Mouse (Mus musculus) adrenal gland, adult 8-10 months (tissue): ENCODE measurements around the gene Adra2a. TPM values are rescaled to one million over a fixed set of nuclear protein-coding genes. Genes with fewer than 3 reads are reported as not detected.

Experiments used
- DNase-seq: peaks from one replicate; pipeline ENCODE4 v3.0.0; 2022
- total RNA-seq, 4 experiments: library from RNA; stranded (reverse); gene quantifications; 2 replicates each; pipeline ENCODE4 v1.2.4; 2022

Gene Adra2a
- total RNA-seq, 4 experiments from 2014 or later: 0.25 to 0.56 (median 0.38) TPM

DNA sequence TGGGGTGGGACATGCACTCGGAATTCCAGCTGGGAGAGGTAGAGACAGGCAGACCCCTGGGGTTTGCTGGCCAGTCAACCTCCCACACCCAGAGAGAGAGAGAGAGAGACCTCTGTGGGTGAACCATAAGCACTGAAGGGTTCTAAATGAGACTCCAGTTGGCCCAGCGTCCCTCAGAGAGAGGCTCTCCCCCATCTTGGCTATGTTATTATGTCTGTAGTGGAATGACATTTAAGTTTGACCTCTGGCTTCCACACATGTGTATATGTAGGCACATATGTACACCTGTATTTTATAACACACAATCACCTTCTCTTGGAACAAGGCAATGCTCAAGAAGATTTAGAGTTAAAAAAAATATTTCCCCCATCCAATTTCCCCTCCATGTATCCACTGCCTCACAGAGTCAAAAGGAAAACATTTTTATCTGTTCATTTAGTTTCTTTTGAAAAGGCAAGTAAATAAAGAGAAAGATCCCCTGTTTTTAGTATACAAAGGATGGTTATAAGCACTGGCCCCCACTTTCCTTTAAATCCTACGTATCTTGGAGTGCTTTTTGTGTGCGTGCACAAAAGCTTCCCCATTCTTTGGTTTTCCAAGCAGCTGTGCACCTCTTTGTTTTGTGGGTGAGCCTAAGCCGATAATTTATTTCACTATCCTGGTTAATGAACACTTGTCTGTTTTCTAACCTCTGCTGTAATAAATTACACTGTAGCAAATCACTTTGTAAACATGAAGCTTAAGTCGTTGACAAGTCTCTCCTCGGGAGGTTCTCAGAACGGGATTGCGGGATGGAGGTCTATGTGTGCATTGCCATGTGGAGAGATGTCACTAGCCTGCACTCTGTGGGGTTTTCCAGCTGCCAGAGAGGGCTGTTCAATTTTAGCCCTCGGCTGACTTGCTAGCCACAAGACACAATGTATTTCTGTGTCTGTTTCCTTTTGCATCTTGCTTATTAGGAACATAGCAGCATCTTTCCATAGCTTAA is 32.7 kb downstream of the Adra2a start:
- DNase-seq: no peak

DNA sequence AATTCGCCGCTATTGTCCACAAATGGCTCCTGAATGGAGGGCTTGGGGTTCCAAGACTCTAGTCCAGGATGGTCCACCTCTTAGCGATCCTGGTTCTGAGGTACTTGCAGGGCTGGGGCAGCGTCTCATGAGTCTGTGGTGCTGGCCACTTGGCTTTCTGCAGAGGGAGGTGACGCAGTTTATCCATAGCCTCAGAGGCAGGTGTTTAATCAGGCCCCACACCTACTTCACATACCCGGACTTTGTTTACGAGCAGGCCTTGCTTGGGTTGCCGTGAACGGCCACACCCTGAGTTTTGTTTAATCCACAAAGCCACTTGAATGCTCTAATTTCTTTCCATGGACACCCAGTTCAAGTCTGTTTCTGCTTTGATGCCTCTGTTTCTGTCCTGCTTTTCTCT is 37.4 kb downstream of the Adra2a start:
- DNase-seq: no peak

DNA sequence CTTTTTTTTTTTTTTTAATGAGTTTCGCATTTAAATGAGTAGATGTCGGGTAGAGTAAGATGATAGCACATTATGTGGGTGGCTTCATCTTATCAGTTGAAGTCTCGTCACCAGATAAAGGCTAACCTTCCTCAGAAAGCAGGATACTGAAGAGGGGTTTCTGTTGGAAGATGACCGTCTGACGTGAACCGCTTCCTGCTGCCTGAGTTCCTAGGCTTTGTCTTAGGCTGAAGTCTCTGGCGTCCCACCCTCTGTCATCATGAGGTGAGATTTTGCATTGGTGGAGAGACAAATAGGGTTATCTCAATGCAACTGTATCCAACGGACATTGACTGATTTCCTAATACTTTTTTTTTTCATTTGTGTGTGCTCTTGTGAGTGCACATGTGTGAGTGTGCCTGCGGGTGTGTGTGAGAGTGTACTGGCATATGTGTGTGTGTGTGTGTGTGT is 37.8 kb downstream of the Adra2a start:
- DNase-seq: no peak

DNA sequence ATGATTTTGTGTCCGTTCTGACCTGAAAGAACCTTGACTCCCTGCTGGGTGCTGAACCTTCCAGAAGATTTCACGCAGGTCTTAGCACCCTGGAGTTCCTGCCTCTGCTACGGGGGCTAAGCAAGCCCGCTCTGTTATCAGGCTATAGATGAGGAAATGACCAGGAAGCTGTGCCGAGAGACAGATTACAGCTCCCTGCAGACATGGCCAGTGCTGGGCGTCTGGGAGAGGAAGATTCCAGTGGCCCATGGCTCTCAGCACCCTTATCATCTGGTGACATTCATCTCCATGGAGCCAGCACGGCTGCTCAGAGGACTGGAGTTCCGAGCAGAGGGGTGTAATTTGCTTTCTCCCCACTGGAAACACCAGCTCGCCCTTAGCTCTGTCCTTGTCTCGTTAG is 43.4 kb downstream of the Adra2a start:
- no peak for DNase-seq

DNA sequence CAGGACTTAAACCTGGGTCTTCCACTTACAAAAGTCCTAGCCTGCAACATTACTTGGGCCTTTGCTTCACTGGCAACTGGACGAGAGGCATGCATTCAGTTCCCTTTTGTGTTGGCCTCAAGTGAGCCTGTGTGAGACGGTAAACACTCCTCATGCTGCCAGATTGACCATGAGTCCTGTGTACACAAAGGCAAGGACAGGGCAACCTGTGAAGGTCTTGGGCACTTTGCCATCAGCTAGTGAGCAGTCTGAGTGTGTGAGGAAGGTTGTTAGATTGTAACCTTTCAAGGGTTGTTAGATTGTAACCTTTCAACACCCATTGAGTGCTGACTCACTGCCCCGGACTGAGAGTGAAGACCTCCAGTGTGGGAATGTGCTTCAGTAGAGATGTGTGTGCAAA is 49.6 kb downstream of the Adra2a start:
- DNase-seq: peak; percentile 9

DNA sequence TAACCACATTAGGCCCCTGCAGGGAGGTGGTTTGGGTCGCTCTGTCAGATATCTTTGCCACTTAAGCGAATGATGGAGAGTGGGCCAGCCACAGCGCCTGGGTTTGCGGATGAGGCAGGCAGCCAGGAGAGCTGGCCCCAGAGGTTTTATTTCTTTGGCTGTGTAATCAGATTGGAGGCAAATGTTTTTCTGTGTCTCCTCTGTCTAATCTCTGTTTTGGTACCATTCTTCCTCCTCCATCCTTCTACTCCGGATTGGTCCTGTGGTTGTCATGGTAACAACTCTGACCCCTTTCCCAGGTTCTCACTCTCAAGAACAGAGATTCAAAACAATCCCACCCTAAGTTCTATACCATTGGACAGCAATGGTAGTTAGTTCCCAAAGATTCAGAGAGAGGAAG is 51.8 kb downstream of the Adra2a start:
- no peak for DNase-seq

DNA sequence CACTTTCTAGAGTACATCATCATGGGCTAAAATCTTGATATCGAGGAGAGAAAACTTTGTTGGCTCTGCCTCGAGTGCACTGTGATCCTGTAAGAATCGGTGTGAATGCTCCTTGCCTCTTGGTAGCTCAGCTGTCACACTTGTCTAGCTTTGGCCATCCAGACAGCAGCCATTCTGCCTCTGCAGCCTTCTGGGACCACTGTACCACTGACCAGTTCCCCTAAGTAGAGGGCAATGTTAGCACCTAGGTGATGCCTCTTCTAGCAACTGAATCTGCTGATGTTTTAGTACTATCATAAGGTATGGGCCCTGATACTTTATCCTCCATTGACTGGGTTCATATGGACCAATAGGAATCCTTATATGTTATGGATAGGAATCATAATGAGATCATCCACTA is 54.4 kb downstream of the Adra2a start:
- no peak for DNase-seq

Other genes with a start within 250 kb of the Adra2a start
- gene Pdcd4, start 151.9 kb upstream of the Adra2a start, total RNA-seq: 100 to 1,000 TPM in 3 of 4 experiments, 10 to 100 TPM in 1; 97.1 to 122 (median 103) TPM
- gene Shoc2, start 99.8 kb upstream of the Adra2a start, total RNA-seq: 10 to 100 TPM; 38.1 to 46.5 (median 41.9) TPM
- gene Bbip1, start 99.5 kb upstream of the Adra2a start, total RNA-seq: 10 to 100 TPM; 21.2 to 30.7 (median 26.0) TPM